Mouse (Mus musculus) heart, embryonic 14.5 days (tissue): Measurements from ENCODE around the gene Tfcp2. TPM values are rescaled to one million over a fixed set of nuclear protein-coding genes. Genes with fewer than 3 reads are reported as not detected.

ENCODE experiments used
- ATAC-seq: fragments of 200-750 bp; cut with Nextera tagmentation; 2 replicates; pipeline ENCODE4 v1.8.0; 2017; ENCODE audit warnings: low read depth, moderate TSS enrichment; ENCODE audit not compliant: insufficient number of reproducible peaks, insufficient read depth, low FRiP score
- H3K27ac ChIP-seq, 2 experiments: fragments of 200-500 bp in 1 of 2; fragments of 300-500 bp in 1 of 2; sonication (generic) in 1 of 2; replicated peaks in 1 of 2; 2 replicates each; pipeline ENCODE4 v1.5.1; 2012 to 2014; ENCODE audit warnings: low read depth in 2 of 2, low read length in 2 of 2, control low read depth in 1 of 2, mild to moderate bottlenecking in 1 of 2, mixed read lengths in 1 of 2; ENCODE audit not compliant: control insufficient read depth in 1 of 2, insufficient read depth in 1 of 2
- H3K27me3 ChIP-seq: fragments of 300-500 bp; sonication (generic); 2 replicates; pipeline ENCODE4 v1.6.1; 2014; ENCODE audit warnings: mild to moderate bottlenecking, low read length, control low read depth; ENCODE audit not compliant: control insufficient read depth, insufficient read depth
- H3K36me3 ChIP-seq: fragments of 300-500 bp; sonication (generic); 2 replicates; pipeline ENCODE4 v1.6.1; 2014; ENCODE audit warnings: mild to moderate bottlenecking, control low read depth, low read length, mixed read lengths; ENCODE audit not compliant: control insufficient read depth, insufficient read depth
- H3K4me1 ChIP-seq, 2 experiments: fragments of 200-500 bp in 1 of 2; fragments of 300-500 bp in 1 of 2; sonication (generic) in 1 of 2; 2 replicates each; pipeline ENCODE4 v1.6.1; 2012 to 2014; ENCODE audit warnings: low read length in 2 of 2, control low read depth in 1 of 2, mixed read lengths in 1 of 2; ENCODE audit not compliant: control insufficient read depth in 2 of 2, insufficient read depth in 2 of 2
- H3K4me2 ChIP-seq: fragments of 300-500 bp; sonication (generic); 2 replicates; pipeline ENCODE4 v1.6.1; 2014; ENCODE audit warnings: mild to moderate bottlenecking, low read length
- H3K4me3 ChIP-seq, 2 experiments: fragments of 200-500 bp in 1 of 2; fragments of 300-500 bp in 1 of 2; sonication (generic) in 1 of 2; 2 replicates each; pipeline ENCODE4 v1.5.1; 2012 to 2014; ENCODE audit warnings: low read length in 2 of 2, mild to moderate bottlenecking in 2 of 2, control low read depth in 1 of 2, low read depth in 1 of 2, moderate library complexity in 1 of 2; ENCODE audit not compliant: control insufficient read depth in 1 of 2, insufficient read depth in 1 of 2
- H3K9ac ChIP-seq: fragments of 300-500 bp; sonication (generic); 2 replicates; pipeline ENCODE4 v1.6.1; 2014; ENCODE audit warnings: mild to moderate bottlenecking, low read length
- H3K9me3 ChIP-seq: fragments of 300-500 bp; sonication (generic); 2 replicates; pipeline ENCODE4 v1.6.1; 2016; ENCODE audit warnings: low read length, control low read depth; ENCODE audit not compliant: control insufficient read depth
- WGBS: fragments of 180-500 bp; shearing (Covaris S2); extraction: QIAGEN DNeasy Blood & Tissue Kit; methylation state at CpG from one replicate; pipeline ENCODE4 v1.1.7; 2014; 5-methylcytosine and 5-hydroxymethylcytosine counted together
- polyA plus RNA-seq: library from polyadenylated mRNA; unstranded; fragments of >200 nt; fragmentation: Nextera tagmentation; extraction: Ambion mirVana; gene quantifications from 2 replicates; pipeline ENCODE4 v1.2.1, GENCODE M21; 2014

Tfcp2 gene
- polyA plus RNA-seq, 1 experiment from 2014 or later = 17.1 TPM

DNA sequence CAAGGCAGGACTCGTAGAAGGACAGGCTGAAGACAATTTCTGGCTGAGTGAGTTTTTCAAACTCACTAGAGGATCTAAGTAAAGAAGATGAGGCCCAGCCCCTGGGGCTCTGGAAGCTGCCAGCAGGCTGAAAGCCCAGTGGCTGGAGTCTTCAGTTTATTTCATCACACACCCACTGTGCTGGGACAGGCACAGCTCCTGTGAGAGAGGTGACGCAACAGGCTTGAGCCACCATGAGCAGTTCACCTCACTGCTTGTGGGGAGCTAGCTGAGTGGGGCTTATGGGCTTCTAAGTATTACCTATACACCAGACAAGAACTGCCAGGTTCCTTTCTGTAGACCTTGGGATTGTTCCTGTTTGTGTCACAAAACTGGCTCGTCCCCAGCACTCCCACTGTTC is 66.2 kb downstream of the Tfcp2 start:
- no peak for ATAC-seq
- no peak overlapping the region for H3K4me2 ChIP-seq
- no peaks in the 10 kb centered on the region for H3K9me3 ChIP-seq
- H3K4me3 ChIP-seq = no peak overlapping the region
- no peak overlapping the region for H3K27ac ChIP-seq
- 84% methylated on average over 3 of the region's 3 CpGs for WGBS
- no peaks in the 10 kb centered on the region for H3K27me3 ChIP-seq
- peaks cover 20 to 24% of the 10 kb centered on the region in 2 experiments for H3K4me1 ChIP-seq
- H3K36me3 ChIP-seq = peaks cover 75% of the 10 kb centered on the region
- H3K9ac ChIP-seq = no peak overlapping the region

DNA sequence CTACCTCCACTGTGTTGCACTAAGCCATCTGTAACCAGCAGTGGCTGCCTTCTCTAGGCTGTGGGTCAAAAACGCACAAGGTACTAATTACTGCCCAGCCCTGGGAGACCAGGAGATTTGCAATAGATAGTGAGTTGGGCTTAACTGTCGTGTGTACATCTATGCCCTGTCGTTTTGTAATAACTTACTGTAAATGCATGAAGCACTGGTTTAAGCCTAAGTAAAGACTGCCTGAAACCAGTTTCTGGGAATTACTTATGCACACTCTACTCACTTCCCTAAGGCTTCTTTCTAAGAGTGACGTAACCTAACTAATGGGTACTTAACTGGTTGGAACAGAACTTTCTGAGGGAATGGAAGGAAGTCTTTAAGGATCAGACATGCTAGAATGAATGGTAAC is 72.9 kb downstream of the Tfcp2 start:
- Histone ChIP-seq H3K4me3 (no peak overlapping the region), H3K4me2 (no peak overlapping the region), H3K9ac (no peak overlapping the region), H3K36me3 (peaks cover 93% of the 10 kb centered on the region), H3K9me3 (no peaks in the 10 kb centered on the region), H3K27me3 (no peaks in the 10 kb centered on the region), H3K4me1 (no peaks in the 10 kb centered on the region), H3K27ac (no peak overlapping the region)
- ATAC-seq = no peak
- WGBS = 79% methylated on average over 4 of the region's 4 CpGs

DNA sequence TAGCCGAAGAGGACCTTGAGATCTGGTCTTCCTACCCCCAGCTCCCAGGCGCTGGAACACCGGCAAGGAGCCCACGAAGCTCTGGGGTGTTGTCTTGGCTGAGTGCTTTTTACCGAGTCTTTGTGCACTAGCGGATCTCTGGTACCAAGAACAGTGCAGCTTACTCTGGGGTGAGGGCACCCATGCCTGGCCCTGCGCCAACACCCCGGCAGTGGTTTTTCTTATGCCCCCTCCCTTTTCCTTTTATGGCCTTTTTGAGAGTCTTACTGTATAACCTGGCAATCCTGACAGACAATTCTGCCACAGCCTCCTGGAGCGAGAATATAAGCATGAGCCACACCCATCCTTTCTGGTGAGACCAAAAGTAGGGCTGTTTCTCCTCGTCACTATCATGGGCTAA is 73.5 kb downstream of the Tfcp2 start:
- Histone ChIP-seq H3K9ac (no peak overlapping the region), H3K27me3 (no peaks in the 10 kb centered on the region), H3K4me2 (no peak overlapping the region), H3K27ac (no peak overlapping the region), H3K4me3 (no peak overlapping the region), H3K4me1 (no peaks in the 10 kb centered on the region), H3K9me3 (no peaks in the 10 kb centered on the region), H3K36me3 (peaks cover 92% of the 10 kb centered on the region)
- WGBS = 81% methylated on average over 10 of the region's 10 CpGs
- no peak for ATAC-seq

DNA sequence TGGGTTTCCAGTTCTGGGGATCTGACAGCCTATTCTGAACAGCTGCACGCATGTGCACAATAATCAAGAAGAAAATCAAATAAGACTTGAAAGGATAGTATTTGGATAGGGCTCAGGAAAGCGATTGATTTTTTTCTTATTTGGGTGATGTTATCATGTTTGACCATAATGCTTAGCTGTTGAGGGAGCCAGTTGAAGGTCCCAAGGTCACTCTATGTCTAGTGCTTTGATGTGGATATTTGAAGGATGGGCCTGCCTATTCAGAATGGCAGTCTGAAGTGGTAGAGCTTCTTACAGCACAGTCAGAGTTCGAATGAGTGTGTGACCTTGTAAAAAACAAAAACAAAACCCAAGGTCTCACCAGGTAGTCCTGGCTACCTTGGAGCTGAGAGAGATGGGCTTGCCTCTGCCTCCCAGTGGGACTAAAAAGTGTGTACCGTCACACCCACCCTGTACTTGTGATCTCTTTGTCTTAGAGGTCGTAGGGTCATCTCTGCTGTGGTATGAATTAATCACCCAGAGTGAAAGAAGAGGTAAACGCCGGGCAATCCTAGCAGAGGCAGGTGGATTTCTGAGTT is 77.8 kb downstream of the Tfcp2 start:
- ATAC-seq = no peak
- H3K4me3 ChIP-seq = no peak overlapping the region
- peaks cover 6 to 12% of the 10 kb centered on the region in 2 experiments; a peak in 3 of 4 replicates for H3K4me1 ChIP-seq
- WGBS = 74% methylated on average over 7 of the region's 7 CpGs
- no peak overlapping the region for H3K9ac ChIP-seq
- no peaks in the 10 kb centered on the region for H3K27me3 ChIP-seq
- no peak overlapping the region for H3K4me2 ChIP-seq
- H3K27ac ChIP-seq = no peak overlapping the region
- H3K9me3 ChIP-seq = no peaks in the 10 kb centered on the region
- H3K36me3 ChIP-seq = peaks cover 71% of the 10 kb centered on the region

DNA sequence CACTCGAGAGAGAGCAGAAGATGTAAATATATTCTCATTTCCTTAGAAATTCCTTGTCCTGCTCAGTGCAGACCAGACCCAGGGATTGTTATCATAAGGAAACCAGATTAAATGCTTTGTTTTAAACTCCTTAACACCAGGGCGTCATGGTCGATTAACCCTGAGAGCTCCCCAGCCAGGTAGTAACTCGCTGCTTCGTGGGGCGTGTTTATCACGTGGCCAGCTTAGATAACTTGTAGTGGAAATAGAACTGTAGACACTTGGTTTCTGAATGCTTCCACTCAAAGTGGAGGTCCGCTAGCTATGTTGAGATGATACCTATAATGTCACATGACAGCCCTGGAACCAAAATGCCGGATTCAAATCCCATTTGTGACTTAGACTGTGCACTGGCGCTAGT is 81.8 kb downstream of the Tfcp2 start:
- Histone ChIP-seq H3K4me3 (peak overlapping the region; percentile 75 to 81; a peak in 3 of 4 replicates), H3K27me3 (no peaks in the 10 kb centered on the region), H3K4me1 (peaks cover 8 to 22% of the 10 kb centered on the region in 2 experiments), H3K4me2 (peak overlapping the region; percentile 73), H3K27ac (no peak overlapping the region), H3K9ac (peak overlapping the region; percentile 82), H3K9me3 (no peaks in the 10 kb centered on the region), H3K36me3 (peaks cover 32% of the 10 kb centered on the region)
- WGBS = 40% methylated on average over 10 of the region's 10 CpGs
- ATAC-seq = no peak

DNA sequence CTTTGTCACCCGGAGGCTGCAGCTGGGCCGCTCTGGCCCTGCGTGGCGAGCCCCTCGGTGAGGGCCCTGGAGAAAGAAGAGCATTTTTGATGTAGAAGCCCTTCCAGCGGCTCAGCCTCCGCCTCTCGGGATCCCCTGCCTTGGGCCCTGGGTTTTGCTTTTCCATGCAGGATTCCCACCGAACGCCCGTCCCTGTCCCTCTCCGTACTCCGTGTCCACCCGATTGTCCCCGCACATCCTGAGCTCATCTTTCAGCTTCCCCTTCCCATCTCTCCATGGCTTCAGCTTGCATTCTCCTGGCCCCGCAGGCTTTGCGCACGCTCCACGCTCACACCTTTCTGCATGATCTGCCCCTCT is 82.6 kb downstream of the Tfcp2 start:
- H3K4me3 ChIP-seq = peak overlapping the region; percentile 75 to 81
- WGBS = under 1% methylated on average over 19 of the region's 19 CpGs
- no peak for ATAC-seq
- peaks cover 25% of the 10 kb centered on the region for H3K36me3 ChIP-seq
- no peaks in the 10 kb centered on the region for H3K27me3 ChIP-seq
- H3K4me2 ChIP-seq = peak overlapping the region; percentile 73
- H3K4me1 ChIP-seq = peaks cover 8 to 22% of the 10 kb centered on the region in 2 experiments
- peak overlapping the region; percentile 82 for H3K9ac ChIP-seq
- H3K27ac ChIP-seq = peak overlapping the region; percentile 15 to 61; a peak in 3 of 4 replicates
- no peaks in the 10 kb centered on the region for H3K9me3 ChIP-seq

DNA sequence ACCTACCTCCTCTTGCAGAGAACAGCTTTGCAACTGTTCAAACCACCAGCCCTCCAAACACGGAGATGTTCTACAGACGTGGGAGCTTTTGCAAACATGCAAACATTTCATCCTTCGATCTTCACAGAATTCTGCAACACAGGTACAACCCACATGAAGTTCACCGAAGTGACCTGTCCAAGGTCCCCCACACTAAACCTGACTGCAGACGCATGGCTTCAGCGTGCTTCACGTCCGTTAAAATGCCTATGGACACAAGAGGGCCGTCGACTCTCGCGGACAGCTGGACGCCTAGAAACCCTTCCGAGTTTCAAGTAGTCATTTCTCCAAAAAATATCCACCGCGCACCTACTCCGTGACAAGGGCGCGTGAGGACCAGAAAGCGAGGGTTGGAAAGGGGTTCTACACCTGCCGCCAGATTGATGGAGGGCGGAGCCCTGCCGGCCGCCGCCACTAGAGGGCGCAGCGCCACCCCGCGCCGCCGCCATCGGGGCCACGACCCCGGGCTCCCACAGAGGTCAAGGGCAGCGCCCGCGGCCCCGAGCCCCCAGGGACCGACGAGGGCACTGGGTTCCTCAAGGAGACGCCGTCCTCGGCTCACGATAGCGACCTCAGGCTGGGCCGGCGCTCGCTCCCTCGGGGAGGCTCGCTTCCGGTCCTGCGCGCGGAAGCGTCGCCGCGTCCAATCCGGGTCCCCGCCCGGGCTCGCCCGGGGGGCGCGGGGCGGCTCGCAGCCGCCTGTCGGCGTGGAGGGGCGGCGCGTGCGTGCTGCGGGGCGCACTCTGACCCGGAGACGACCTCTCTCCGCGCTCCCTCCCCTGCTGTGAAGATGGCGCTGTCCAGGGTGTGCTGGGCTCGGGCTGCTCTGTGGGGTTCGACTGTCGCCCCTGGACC is 83.3 kb downstream of the Tfcp2 start, which contains the start of gene Letmd1:
Letmd1 (plus strand) TSS at position 729 of the 894 bp plus-strand sequence.
- WGBS = 1% methylated on average over 84 of the region's 84 CpGs
- Histone ChIP-seq H3K27ac (peak within 1 kb of the TSS; percentile 75 to 87), H3K27me3 (no peaks in the 10 kb centered on the region), H3K36me3 (peaks cover 22% of the 10 kb centered on the region), H3K4me1 (peaks cover 8 to 22% of the 10 kb centered on the region in 2 experiments), H3K4me2 (peak within 1 kb of the TSS; percentile 73), H3K9ac (peak within 1 kb of the TSS; percentile 82), H3K4me3 (peak within 1 kb of the TSS; percentile 75 to 81), H3K9me3 (no peaks in the 10 kb centered on the region)
- ATAC-seq = peak; percentile 94
